8 mouse cellular contexts compared by ENCODE assay signal in genomic region chr7:90265289-90265970, GRCm38 (mm10). TPM values are rescaled to one million over a fixed set of nuclear protein-coding genes. Genes with fewer than 3 reads are reported as not detected.
DNase-seq lines count a peak whose midpoint lies in the region; ATAC-seq and TF ChIP-seq lines count a peak whose summit lies in the region.

Ccdc83 (minus strand) TSS chr7:90265777.

- H3K4me2 ChIP-seq in embryonic facial prominence, embryonic 15.5 days (replicated peaks): peak within 1 kb of the TSS; percentile 63
- H3K4me2 ChIP-seq in limb, embryonic 13.5 days (replicated peaks): peak within 1 kb of the TSS; percentile 71
- peak within 1 kb of the TSS; percentile 57 for H3K4me2 ChIP-seq in midbrain, embryonic 16.5 days (ENCODE audit: low read length)

- peak; percentile 70; the same call in 1 of the 2 replicates for ATAC-seq in embryonic facial prominence, embryonic 15.5 days (ENCODE audit: insufficient number of reproducible peaks, low FRiP score, low TSS enrichment, low read depth)
- ATAC-seq in limb, embryonic 13.5 days (ENCODE audit: low FRiP score, low read depth): peak; percentile 90
- peak; percentile 84 for ATAC-seq in midbrain, embryonic 16.5 days

- no peak within 1 kb of the TSS for H3K9ac ChIP-seq in embryonic facial prominence, embryonic 15.5 days
- peak within 1 kb of the TSS; percentile 48; the same call in 1 of the 2 replicates for H3K9ac ChIP-seq in limb, embryonic 13.5 days
- peak within 1 kb of the TSS; percentile 12; the same call in 1 of the 2 replicates for H3K9ac ChIP-seq in midbrain, embryonic 16.5 days (ENCODE audit: low read depth, low read length)

- TF ChIP-seq POLR2A in bone marrow, adult 2 months (IDR thresholded peaks at IDR 0.05; ENCODE audit: borderline replicate concordance, control insufficient read depth, low read depth, low read length): no peak
- TF ChIP-seq POLR2A in spleen, adult 2 months (IDR thresholded peaks at IDR 0.05; ENCODE audit: low read depth, low read length): no peak

- DNase-seq in A20 (ENCODE audit: low read depth, low spot score): peak; percentile 63
- peak; percentile 81 to 83 for DNase-seq in heart, adult 9 months (ENCODE audit: low spot score in 2 of 2)
- DNase-seq in kidney, adult 9 months: peak; percentile 87
- peak; percentile 5 to 63 for DNase-seq in spleen, adult 2 months (ENCODE audit: low read depth in 1 of 2, low spot score in 2 of 2)

- no peak within 1 kb of the TSS for H3K4me3 ChIP-seq in bone marrow, adult 2 months (replicated peaks; ENCODE audit: control insufficient read depth, low read depth, low read length)
- H3K4me3 ChIP-seq in embryonic facial prominence, embryonic 15.5 days (replicated peaks): peak within 1 kb of the TSS; percentile 35
- peak within 1 kb of the TSS; percentile 37 for H3K4me3 ChIP-seq in limb, embryonic 13.5 days
- peak within 1 kb of the TSS; percentile 20 for H3K4me3 ChIP-seq in midbrain, embryonic 16.5 days (ENCODE audit: low read depth, low read length)
- H3K4me3 ChIP-seq in spleen, adult 2 months (ENCODE audit: extremely low read depth, insufficient read depth, insufficient read length): no peak within 1 kb of the TSS

- no peaks in the 10 kb centered on the region for H3K27me3 ChIP-seq in embryonic facial prominence, embryonic 15.5 days
- H3K27me3 ChIP-seq in limb, embryonic 13.5 days: no peaks in the 10 kb centered on the region
- no peaks in the 10 kb centered on the region for H3K27me3 ChIP-seq in midbrain, embryonic 16.5 days (ENCODE audit: control insufficient read depth, insufficient read depth, low read depth, low read length)
- H3K27me3 ChIP-seq in spleen, adult 2 months (ENCODE audit: control insufficient read depth, insufficient read depth, low read length): no peaks in the 10 kb centered on the region

- TF ChIP-seq CTCF in bone marrow, adult 2 months (IDR thresholded peaks at IDR 0.05; ENCODE audit: control insufficient read depth, insufficient read depth, low read length): peak; percentile 97
- peak; percentile 99 for TF ChIP-seq CTCF in spleen, adult 2 months (IDR thresholded peaks at IDR 0.05; ENCODE audit: extremely low read depth, insufficient read depth, insufficient read length, insufficient replicate concordance)

- no peaks in the 10 kb centered on the region for H3K9me3 ChIP-seq in embryonic facial prominence, embryonic 15.5 days (replicated peaks)
- no peaks in the 10 kb centered on the region for H3K9me3 ChIP-seq in limb, embryonic 13.5 days
- no peaks in the 10 kb centered on the region for H3K9me3 ChIP-seq in midbrain, embryonic 16.5 days (replicated peaks; ENCODE audit: control insufficient read depth, low read length, poor library complexity, severe bottlenecking)

- no peak within 1 kb of the TSS for H3K27ac ChIP-seq in bone marrow, adult 2 months (ENCODE audit: control insufficient read depth, insufficient read depth, low read depth, low read length, poor library complexity)
- no peak within 1 kb of the TSS for H3K27ac ChIP-seq in embryonic facial prominence, embryonic 15.5 days (replicated peaks)
- H3K27ac ChIP-seq in limb, embryonic 13.5 days: no peak within 1 kb of the TSS
- H3K27ac ChIP-seq in midbrain, embryonic 16.5 days (ENCODE audit: low read length): no peak within 1 kb of the TSS
- no peak within 1 kb of the TSS for H3K27ac ChIP-seq in spleen, adult 2 months (ENCODE audit: insufficient read depth, low read length)

- 11% methylated on average over 28 of the region's 28 CpGs for WGBS in bone marrow, adult 2 months
- WGBS in embryonic facial prominence, embryonic 15.5 days: 5% methylated on average over 28 of the region's 28 CpGs
- 6% methylated on average over 28 of the region's 28 CpGs for WGBS in limb, embryonic 13.5 days
- 7% methylated on average over 28 of the region's 28 CpGs for WGBS in midbrain, embryonic 16.5 days
- WGBS in spleen, adult 2 months: 12% methylated on average over 28 of the region's 28 CpGs

- H3K36me3 ChIP-seq in embryonic facial prominence, embryonic 15.5 days: no peaks in the 10 kb centered on the region
- H3K36me3 ChIP-seq in limb, embryonic 13.5 days: no peaks in the 10 kb centered on the region
- no peaks in the 10 kb centered on the region for H3K36me3 ChIP-seq in midbrain, embryonic 16.5 days (ENCODE audit: control insufficient read depth, insufficient read depth, low read length)
- no peaks in the 10 kb centered on the region for H3K36me3 ChIP-seq in spleen, adult 2 months (ENCODE audit: control insufficient read depth, insufficient read depth, low read length)

- no peaks in the 10 kb centered on the region for H3K4me1 ChIP-seq in bone marrow, adult 2 months (ENCODE audit: control insufficient read depth, insufficient read depth, low read length)
- peaks cover 6% of the 10 kb centered on the region for H3K4me1 ChIP-seq in embryonic facial prominence, embryonic 15.5 days
- H3K4me1 ChIP-seq in limb, embryonic 13.5 days: peaks cover 5% of the 10 kb centered on the region; the same call in 1 of the 2 replicates
- H3K4me1 ChIP-seq in midbrain, embryonic 16.5 days (ENCODE audit: control insufficient read depth, insufficient read depth, low read length): peaks cover 7% of the 10 kb centered on the region
- H3K4me1 ChIP-seq in spleen, adult 2 months (ENCODE audit: control insufficient read depth, insufficient read depth, insufficient read length): no peaks in the 10 kb centered on the region

RNA-seq across cellular contexts. Expression of gene Ccdc83, which starts in this region (rescaled TPM):
- polyA plus RNA-seq in bone marrow, adult 2 months (2011; ENCODE audit: insufficient read depth, insufficient read length, low replicate concordance, missing spikeins): not detected in 2 replicates
- 0.20 and 0.25 TPM in 2 replicates for polyA plus RNA-seq in embryonic facial prominence, embryonic 15.5 days (2015; fragmentation: Nextera tagmentation; extraction: Ambion mirVana)
- not detected in 2 replicates for polyA plus RNA-seq in limb, embryonic 13.5 days (2015; fragmentation: Nextera tagmentation; extraction: Ambion mirVana)
- not detected in 2 replicates for polyA plus RNA-seq in midbrain, embryonic 16.5 days (2015; fragmentation: Nextera tagmentation; extraction: Ambion mirVana)
- not detected in 2 replicates for polyA plus RNA-seq in spleen, adult 2 months (2012; rRNA removed)

Comparison
In these comparisons a context has a peak if more than half of its experiments do, and no peak if none do; other contexts are left out.
1. Peak in ATAC-seq, H3K4me3 ChIP-seq and H3K4me2 ChIP-seq in embryonic facial prominence, embryonic 15.5 days; RNA of the gene not detected or under 1 TPM.
2. Peak in ATAC-seq, H3K4me3 ChIP-seq, H3K9ac ChIP-seq and H3K4me2 ChIP-seq in limb, embryonic 13.5 days; RNA of the gene not detected or under 1 TPM.
3. Peak in ATAC-seq, H3K4me3 ChIP-seq, H3K9ac ChIP-seq and H3K4me2 ChIP-seq in midbrain, embryonic 16.5 days; RNA of the gene not detected or under 1 TPM.
4. Peak in DNase-seq in spleen, adult 2 months; RNA of the gene not detected or under 1 TPM.
5. DNase-seq: peak in every context shown above with its lines; median percentile 87 in kidney, adult 9 months; 82 in heart, adult 9 months; 63 in A20; 34 in spleen, adult 2 months.